Mouse (Mus musculus) G1E (cell line): ENCODE measurements around the gene Miox.

Source experiments
- CTCF ChIP-seq: IDR thresholded peaks from 2 replicates; pipeline ENCODE4 v1.5.1; 2012; ENCODE audit warnings: low read depth, low read length, inconsistent platforms, mixed read lengths
- GATA1 ChIP-seq: IDR thresholded peaks from 2 replicates; pipeline ENCODE4 v1.6.1; 2012; ENCODE audit warnings: borderline replicate concordance, low read length, inconsistent platforms, mixed read lengths
- GATA2 ChIP-seq: IDR thresholded peaks from 2 replicates; pipeline ENCODE4 v1.6.1; 2012; ENCODE audit warnings: low read depth, low read length, inconsistent platforms, borderline replicate concordance
- POLR2AphosphoS5 ChIP-seq: IDR thresholded peaks from 2 replicates; pipeline ENCODE4 v1.6.1; 2012; ENCODE audit warnings: low read depth, low read length, inconsistent platforms; ENCODE audit not compliant: insufficient replicate concordance

DNA sequence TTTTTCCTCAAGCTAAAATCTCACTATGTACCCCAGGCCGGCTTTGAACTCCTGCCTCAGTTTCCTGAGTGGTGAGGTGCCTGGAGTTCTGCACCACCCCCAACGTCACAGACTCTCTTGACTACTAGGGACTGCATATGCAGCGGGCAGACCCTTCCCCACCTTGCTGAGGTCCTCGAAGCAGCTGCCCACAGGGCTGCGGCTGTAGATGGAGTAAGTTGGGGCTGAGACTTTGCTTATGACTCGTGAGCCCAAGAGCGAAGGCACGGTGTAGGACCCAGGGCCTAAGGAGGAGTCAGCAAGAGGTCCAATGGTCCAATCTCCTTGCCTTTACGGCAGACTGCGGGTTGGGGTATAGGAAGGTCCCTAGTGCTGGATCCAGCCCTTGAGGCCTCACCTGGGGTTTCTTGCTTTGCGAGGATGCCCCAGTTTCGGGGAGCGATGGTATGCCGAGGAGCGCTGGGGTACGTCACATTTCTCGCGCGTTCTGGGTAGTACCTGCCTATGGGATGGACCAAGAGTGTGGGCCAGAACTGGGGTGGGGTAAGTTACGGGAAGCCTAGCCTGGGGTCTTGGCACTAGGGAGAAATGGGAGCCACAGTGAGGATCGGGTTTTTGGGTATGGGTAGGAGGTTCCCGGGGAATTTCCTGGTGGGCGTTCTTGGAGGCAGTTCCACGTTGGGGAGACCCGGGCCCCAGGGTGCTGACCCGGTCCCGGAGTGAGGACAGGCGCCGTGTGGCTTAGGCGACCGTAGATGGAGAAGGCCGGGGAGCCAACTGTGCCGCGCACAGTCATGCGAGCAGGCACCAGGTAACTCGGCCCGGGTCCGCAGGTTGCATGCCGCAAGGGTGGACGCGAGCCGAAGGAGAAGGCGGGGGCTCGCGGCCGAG is 44.0 kb downstream of the Miox start:
- no peak for TF ChIP-seq CTCF
- TF ChIP-seq GATA1: no peak
- no peak for TF ChIP-seq POLR2AphosphoS5
- TF ChIP-seq GATA2: no peak
